Mouse (Mus musculus) kidney, adult 2 months (tissue): Measurements from ENCODE around the gene Hpd.

ENCODE experiments used
- CTCF ChIP-seq: fragments of 200-500 bp; conservative IDR thresholded peaks from 2 replicates; pipeline ENCODE4 v1.5.1; 2011; ENCODE audit warnings: low read depth, mild to moderate bottlenecking, control low read depth, low read length, moderate library complexity, mixed read lengths; ENCODE audit not compliant: insufficient read depth, insufficient read length
- POLR2A ChIP-seq: fragments of 200-500 bp; IDR thresholded peaks from one replicate; pipeline ENCODE4 v1.6.1; 2011; ENCODE audit warnings: low read depth, low read length, control low read depth

DNA sequence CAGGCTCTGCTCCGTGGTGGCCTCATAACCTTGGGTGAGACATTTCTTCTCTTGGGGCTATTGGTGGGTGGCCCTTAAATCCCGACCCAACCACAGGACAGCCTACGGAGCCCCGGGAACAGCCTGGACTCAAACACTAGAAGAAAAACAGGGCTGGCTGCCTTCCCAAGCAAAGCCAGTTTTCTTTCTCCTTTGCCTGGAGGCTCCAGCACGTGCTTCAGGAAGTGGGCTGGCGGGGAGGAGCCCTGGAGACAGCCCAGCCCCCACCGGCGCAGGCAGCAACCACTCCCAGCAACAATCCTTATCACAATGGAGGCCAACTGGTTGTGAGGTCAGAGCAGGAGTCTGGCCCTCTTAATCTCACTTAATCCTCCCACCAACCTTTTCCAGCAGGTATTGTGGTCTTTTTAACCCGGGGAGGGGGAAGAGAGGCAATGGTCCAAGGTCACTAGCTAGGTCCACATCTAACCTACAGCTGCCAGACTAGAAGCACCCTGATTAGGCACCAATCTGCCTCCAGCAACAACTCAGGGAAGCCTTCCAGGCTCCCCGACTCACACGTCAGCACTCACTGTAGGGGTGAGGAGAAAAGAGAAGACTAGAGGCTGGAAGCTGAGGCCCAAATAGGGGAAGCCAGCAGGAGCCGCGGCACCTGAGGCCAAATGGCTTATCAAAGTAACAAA is 46.0 kb downstream of the Hpd start:
- TF ChIP-seq CTCF (no peak), POLR2A (peak; percentile 62)
